Mouse (Mus musculus): ENCODE results near the gene Pknox1. TPM values are rescaled to one million over a fixed set of nuclear protein-coding genes. Genes with fewer than 3 reads are reported as not detected.

Gene Pknox1
- polyA plus RNA-seq (2017; shearing (Covaris generic)) = 58.6 TPM

DNA sequence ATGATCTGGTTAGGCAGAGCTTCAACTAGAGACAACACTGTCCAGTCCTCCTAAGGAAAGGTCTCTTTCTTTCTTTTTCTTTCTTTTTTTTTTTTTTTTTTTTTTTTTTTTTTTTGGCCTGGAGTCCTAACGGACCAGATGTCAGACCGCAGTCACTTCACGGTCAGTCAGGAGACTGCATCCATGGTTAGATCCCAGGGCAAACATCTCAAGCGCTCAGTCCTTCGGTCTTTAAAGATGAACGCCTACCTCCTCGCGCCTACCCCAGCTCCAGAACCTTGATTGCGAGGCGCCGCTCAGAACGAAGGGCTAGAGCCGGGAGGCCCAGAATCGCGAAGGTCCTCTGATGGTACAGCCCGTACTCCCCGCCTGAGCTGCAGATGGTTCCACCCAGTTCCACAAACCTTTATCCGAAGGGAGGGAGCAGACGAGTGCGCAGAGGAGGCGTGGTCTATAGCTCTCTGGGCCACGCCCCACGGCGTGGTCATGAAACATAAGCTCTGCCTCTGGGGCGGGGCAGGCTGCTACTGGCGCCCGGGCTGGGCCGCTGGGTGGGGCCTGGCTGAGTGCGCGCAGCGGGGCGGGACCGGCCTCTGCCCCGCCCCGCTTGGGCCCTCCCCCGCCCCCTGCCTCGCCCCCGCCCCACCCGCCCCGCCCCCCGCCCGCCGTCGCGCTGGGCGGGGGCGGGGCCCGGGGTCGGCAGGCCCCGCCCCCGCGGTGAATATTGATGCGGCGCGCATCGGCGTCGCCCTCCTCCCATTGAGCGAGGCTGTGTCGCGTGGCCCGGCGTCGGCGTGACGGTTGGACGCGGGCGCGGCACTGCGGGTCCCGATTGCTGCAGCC is at the start of gene Pknox1:
Pknox1 (plus strand) TSS at position 720 of the 843 bp plus-strand sequence.

DNA sequence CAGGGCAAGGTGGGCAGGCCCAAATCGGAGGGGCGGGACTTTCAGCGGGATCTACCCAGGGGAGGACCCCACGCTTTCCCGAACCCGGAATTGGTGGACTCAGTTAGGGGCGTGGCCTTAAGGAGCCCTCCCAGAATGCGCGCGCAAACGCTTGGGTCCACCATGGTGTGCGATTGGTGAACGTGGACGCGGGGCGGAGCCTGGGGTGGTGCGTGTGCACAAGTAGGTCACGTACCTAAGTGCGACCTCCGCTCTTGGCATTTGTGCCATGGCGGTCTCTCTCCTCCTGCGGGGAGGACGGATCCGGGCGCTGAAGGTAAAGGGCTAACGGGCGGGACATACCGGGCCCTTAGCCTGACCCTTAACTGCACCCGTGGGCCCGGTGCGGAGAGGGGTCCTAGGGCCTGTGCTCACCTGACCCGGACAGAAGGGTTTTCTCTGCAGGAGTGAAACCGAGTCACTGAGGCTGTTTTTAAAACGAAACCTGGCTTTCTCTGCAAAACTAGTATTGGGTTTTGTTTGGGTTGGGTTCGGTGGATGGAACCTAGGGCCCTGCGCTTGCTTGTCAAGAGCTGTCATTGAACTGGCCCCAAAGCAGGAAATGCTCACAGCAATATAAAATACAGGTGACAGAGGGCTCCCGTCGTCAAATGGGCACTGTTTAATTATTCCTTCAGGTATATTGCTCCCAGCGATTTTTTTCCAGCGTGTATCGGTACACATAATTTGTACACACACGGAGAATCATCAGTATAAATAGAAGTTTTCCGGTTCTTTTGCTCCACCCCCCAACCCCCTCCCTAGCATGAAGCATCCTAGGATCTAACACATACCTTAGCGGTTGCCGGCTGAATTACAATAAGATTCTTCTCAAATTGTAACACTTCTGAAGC is 44.3 kb upstream of the Pknox1 start, which contains the start of the genes Wdr4 and Ndufv3:
Wdr4 (minus strand) TSS at position 35 of the 893 bp plus-strand sequence.
Ndufv3 (plus strand) TSS at position 170 of the 893 bp plus-strand sequence.

DNA sequence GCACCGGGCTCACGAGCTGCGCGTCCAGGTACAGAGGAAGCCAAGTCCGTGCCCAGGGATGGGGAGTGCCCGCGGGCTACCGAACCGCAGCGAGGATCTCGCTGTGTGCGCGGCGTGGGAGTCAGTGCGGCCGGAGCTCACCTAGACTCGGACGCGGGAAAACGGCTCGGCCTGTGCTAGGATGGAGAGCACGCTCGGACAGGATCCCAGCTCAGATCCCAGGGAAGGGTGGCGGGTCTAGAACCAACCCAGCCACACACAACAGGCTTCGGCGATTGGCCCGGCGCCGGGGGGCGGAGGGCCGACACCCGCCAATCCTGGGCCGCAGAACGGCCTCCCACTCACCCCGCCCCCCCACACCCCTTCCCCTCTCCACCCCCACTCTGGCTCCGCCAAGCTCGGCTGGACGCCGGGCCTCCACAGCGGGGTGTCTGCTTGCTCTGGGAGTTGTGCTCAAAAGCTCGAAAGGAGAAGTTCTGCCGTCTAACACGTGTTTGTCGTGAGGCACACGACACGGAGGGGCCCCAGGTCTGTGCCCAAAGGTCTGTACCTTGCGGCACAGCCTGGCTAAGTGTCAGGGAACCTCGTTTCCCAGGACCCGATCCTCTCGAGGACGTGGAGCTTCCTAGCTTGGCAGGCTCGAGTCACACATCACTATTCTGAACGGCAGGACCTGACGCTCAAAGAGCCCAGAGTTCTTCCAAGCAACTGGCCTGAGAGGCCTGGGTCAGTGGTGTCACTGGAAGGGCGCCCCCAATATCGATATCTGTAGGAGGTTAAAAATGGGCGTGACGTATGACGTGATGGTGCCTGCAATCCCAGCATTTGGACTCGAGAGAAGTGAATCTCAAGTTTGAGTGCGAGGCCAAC is 72.6 kb downstream of the Pknox1 start, which contains the start of gene Cbs:
Cbs (minus strand) TSS at position 297 of the 870 bp plus-strand sequence.

Other genes starting within 250 kb of the Pknox1 start
- gene Pde9a, start 178.5 kb upstream of the Pknox1 start, polyA plus RNA-seq (2017; shearing (Covaris generic)) = not detected
- gene Wdr4, start 44.8 kb upstream of the Pknox1 start, polyA plus RNA-seq (2017; shearing (Covaris generic)) = 27.3 TPM
- gene Ndufv3, start 44.6 kb upstream of the Pknox1 start, polyA plus RNA-seq (2017; shearing (Covaris generic)) = 218 TPM
- gene Cbs, start 72.5 kb downstream of the Pknox1 start, polyA plus RNA-seq (2017; shearing (Covaris generic)) = 0.12 TPM
- gene U2af1, start 94.2 kb downstream of the Pknox1 start, polyA plus RNA-seq (2017; shearing (Covaris generic)) = 204 TPM
- gene Cryaa, start 113.1 kb downstream of the Pknox1 start, polyA plus RNA-seq (2017; shearing (Covaris generic)) = not detected